Mouse (Mus musculus): ENCODE measurements around the gene Kif3b. TPM values are rescaled to one million over a fixed set of nuclear protein-coding genes. Genes with fewer than 3 reads are reported as not detected.
"Not testable (repeated sequence)": the region's sequence is repeated elsewhere in the genome, so short reads cannot be mapped to it uniquely, and the experiment has no call there.

Kif3b gene
- total RNA-seq, 2 experiments from 2014 or later = 69.2 to 74.3 TPM

GRCm38 (mm10) chr2:153338361-153339350 lies 47.4 kb downstream of the Kif3b start:
- intact Hi-C loops (cut with DNase I) = no loop called here

GRCm38 (mm10) chr2:153342166-153342565 lies 51.0 kb downstream of the Kif3b start:
- DNase-seq (ENCODE audit: low spot score in 2 of 2) = no peak
- intact Hi-C loops (cut with DNase I) = no loop called here

More at GRCm38 (mm10) chr2:153338361-153339350, 47.4 kb downstream of the Kif3b start:
- DNase-seq (ENCODE audit: low spot score in 2 of 2) = no peak

DNA sequence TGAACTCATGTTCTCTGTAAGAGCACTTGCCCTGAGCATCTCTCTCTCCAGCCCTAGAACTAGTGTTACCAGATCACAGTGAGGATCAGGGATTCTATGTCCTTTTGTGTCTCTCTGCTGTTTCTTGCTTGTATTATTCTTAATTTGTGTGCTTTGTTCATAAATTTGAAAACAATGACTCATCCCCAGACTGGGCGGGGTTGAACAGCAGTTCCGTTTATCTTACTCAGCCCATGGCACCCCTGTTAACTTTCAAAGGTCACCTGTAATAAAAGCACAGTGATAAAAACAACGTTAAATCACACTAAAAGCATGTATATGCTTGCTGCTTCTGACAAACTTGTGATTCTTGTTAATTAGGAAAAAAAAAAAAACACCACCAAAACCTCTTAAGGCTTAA lies 51.4 kb downstream of the Kif3b start:
- no peak for DNase-seq (ENCODE audit: low spot score in 2 of 2)
- intact Hi-C loops (cut with DNase I) = no loop called here

DNA sequence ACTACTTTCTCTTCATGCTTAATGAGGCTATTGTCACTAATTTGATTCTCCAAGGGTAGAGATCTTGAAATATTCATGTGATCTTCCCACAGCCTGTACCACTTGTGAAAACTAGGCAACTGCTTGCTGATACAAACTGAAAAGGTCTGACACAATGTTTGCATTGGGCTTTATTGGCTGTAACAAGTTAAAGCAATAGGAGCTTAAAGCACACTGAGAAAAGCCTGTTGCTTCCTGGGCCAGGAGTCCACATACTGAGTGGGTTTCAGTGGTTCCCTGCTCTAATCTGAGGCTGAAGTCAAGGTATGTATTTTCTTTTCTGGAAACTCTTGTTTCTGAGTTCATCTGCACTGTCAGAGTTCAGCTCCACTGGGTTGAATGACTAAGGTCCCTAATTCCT lies 52.0 kb downstream of the Kif3b start:
- intact Hi-C loops (cut with DNase I) = no loop called here
- DNase-seq (ENCODE audit: low spot score in 2 of 2) = no peak

- DNase-seq (ENCODE audit: low spot score in 2 of 2) = peak in 1 of 2 experiments; percentile 25
- intact Hi-C loops (cut with DNase I) = no loop called here
These were observed 53.8 kb downstream of the Kif3b start for GRCm38 (mm10) chr2:153345071-153345453.

DNA sequence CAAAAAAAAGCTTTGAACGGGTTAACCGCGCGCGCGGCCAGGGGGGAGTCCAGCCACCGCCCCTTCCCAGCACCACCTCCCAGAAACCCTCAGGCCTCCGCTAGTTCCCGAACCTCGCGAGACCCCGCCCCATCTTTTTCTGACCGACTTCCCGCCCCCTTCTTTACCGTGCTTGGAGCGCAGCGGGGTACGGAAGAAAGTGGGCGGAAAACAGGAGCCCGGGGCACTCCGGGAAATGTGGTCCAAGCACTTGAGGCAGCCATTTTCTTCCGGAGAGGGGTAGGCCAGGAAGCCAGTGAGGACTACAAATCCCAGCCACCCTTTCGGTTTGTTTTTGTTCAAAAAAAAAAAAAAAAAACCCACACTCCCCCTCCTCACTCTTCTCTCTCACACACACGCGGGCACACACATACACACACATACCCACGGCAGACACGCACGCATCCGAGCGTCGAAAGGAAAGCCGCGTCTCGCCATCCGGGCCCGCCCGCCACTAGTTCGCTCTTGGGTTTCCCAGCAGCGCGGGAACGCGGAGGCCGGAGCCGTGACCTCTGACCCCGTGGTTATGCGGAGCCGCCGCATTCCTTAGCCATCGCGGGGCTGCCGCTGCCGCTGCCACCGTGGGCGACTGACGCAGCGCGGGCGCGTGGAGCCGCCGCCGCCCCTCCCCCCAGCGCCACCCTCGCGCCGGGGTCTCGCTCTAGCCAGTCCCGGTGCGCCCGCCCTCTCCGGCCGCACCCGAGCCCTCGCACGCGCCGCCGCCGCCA lies 54.4 kb downstream of the Kif3b start, which contains the start of gene Asxl1:
TSS of gene Asxl1 (plus strand) at position 376 of the 767 bp plus-strand sequence.
- DNase-seq (ENCODE audit: low spot score in 2 of 2) = peak; percentile 96 to 98
- intact Hi-C loops (cut with DNase I) = no loop called here

DNA sequence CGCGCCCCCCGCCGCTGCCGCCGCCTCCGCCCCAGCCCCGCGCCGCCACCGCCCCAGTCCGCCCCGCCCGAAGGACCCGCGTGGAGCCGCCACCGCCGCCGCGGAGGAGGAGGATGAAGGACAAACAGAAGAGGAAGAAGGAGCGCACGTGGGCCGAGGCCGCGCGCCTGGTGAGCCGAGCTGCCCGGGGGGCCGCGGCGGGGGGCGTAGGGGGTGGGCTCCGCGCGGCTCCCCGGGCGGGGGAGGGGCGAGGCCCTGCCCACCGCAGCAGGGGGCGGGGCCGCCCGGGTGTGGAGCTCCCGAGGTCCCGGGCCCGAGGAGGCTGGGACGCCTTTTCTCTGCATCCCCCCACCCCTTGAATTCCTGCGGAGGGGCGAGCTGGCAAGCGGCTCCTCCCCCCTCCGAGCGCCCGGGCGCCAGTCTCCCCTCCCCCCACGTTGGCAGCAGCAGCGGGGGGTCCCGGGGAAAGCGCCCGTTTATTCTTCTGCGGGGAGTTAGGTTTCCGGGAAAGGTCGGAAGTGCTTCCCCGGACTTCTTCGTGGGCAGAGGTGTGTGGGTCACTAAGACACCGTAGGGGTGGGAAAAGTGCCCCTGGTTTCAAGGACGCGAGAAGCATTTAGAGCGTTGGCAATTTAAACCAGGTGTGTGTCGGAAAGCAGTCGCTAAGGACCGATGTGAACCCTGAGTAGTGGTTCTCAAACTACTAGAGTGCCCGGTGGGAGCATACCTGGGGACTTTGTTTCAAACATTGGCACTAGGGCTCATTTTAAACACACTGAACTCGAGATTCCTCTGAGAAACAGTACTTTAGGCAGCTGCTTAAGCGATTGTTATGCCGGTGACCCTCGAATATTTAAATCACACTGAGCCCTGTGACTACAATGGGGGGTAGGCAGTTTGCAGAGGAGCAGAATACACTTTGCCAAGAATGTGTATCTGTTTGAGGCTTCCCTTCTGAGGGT lies 55.3 kb downstream of the Kif3b start:
- peak; percentile 31 to 50 for DNase-seq (ENCODE audit: low spot score in 2 of 2)
- intact Hi-C loops (cut with DNase I) = no loop called here

GRCm38 (mm10) chr2:153347183-153347781 lies 56.1 kb downstream of the Kif3b start:
- intact Hi-C loops (cut with DNase I) = no loop called here
- DNase-seq (ENCODE audit: low spot score in 2 of 2) = no peak

DNA sequence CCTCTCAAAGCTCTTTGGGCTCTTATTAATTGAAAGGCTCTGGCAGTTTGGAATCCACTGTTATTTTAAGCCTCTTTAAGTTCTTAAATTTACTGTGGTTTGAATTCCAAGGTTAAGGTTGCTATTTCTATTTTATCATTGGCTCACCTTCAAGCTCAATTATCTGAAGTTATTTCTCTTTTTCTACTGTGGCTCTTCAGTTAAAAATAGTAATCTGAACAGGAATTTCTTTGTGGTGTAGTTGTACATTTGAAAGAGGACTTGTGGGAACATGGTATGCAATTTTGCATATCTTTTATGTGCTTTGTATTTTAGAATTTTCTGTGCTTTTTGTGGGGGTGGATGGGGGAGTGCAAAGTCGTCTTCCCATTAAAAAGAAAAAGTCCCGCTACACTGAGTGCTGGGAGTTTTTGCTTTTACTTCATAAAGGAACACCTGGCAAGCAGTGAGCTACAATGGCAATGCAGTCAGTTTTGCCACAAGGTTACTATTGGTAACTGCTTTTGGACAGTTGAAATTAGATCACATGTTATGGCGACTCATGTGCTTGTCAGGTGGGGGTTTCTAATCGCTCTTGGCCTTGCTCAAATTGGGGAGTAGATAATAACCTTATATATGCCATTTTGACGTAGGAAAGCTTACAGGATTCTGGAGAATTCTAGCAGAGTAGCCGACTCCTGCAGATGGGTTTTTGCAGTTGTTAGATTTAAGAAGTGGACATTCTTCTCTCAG lies 57.1 kb downstream of the Kif3b start:
- intact Hi-C loops (cut with DNase I) = no loop called here
- no peak for DNase-seq (ENCODE audit: low spot score in 2 of 2)

DNA sequence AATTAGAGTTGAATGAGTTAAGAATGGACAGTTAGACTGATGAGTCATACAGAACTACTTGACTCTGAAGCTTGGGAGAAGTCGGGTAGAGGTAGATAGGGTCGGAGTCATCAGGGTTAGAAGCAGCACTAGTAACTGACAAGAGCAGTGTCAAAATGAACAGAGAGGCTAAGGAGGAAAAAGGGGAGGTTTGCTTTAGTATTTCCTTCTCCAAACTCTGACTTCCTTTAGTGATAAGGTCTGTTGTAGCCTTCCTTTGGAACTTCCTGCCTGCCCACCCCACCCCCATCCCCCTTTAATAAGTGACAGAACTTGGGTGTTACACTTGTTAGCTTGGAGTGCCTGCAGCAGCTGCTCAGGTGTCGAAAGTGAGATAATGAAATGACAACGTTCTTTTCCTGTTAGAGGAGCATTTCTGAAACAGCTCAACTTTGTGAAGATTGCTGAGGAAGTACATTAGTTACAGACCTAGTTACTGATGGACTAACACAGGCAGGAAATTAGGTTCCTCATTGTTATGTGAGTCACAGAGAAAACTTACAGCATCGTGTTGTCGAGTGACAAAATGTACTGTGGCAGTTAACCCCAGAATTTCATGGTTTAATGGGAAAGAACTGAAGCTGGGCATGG lies 59.5 kb downstream of the Kif3b start:
- DNase-seq (ENCODE audit: low spot score in 2 of 2) = no peak

GRCm38 (mm10) chr2:153354648-153355047 lies 63.4 kb downstream of the Kif3b start:
- DNase-seq (ENCODE audit: low spot score in 2 of 2) = no peak
- intact Hi-C loops (cut with DNase I) = no loop called here

More for the DNA sequence above, 59.5 kb downstream of the Kif3b start:
- intact Hi-C loops (cut with DNase I) = no loop called here

DNA sequence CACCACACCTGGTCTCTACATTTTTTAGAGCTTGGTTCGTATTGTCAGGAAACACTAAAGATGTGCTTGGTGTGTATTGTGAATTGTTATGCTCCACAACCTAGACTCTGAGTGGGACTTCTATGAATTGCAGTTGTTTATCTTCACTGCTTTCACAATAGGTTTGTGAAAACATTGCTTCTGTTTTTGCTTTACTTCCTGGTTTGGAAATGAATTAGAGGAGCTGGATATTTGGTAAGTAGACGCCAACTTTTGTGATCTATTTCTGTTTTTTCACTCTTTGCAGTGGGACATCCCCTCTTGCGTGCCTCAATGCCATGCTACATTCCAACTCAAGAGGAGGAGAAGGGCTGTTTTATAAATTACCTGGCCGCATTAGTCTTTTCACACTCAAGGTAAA lies 65.6 kb downstream of the Kif3b start:
- intact Hi-C loops (cut with DNase I) = no loop called here
- no peak for DNase-seq (ENCODE audit: low spot score in 2 of 2)

GRCm38 (mm10) chr2:153361101-153361710 lies 70.0 kb downstream of the Kif3b start:
- no peak for DNase-seq (ENCODE audit: low spot score in 2 of 2)
- intact Hi-C loops (cut with DNase I) = no loop called here

DNA sequence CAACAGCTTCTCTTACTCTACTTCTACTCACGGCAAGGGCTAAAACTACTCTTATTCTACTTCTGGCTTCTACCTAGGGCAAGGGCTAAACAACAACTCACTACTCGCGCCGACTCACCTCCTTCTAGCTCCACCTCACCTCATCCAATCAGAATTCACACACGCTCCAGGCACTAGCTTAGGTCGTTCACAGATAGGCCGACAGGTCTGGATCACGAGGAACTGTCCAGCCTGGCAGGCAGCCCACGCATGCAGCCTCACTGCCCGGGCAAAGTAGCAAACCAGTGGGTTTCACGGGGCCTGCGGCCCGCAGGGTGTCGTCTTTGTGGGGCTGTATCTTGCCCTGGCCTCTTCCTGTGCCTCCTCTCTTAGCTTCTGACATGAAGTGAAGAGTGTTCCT lies 73.3 kb downstream of the Kif3b start:
- intact Hi-C loops (cut with DNase I) = not testable (repeated sequence)

DNA sequence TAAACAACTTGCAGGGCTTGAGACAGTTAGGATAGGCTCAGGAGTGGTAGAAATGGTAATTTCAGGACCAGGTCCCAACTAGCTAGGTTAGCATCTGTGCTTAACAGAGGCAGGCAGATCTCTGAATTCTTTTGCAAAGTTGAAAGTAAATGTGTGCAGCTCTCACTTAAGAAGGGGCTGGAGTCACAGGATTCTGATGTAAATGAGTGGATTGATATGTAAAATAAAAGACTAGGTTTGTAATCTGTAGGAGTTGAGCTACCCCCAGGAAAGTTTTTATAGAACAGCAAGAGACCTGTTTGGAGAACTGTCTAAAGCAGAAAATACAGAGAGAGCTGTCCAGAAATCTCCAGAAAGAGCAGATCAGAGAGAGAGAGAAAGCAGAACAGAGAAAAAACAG lies 79.7 kb downstream of the Kif3b start:
- no peak for DNase-seq (ENCODE audit: low spot score in 2 of 2)
- intact Hi-C loops (cut with DNase I) = no loop called here

More for the DNA sequence above, 73.3 kb downstream of the Kif3b start:
- not testable (repeated sequence) for DNase-seq (ENCODE audit: low spot score in 2 of 2)

DNA sequence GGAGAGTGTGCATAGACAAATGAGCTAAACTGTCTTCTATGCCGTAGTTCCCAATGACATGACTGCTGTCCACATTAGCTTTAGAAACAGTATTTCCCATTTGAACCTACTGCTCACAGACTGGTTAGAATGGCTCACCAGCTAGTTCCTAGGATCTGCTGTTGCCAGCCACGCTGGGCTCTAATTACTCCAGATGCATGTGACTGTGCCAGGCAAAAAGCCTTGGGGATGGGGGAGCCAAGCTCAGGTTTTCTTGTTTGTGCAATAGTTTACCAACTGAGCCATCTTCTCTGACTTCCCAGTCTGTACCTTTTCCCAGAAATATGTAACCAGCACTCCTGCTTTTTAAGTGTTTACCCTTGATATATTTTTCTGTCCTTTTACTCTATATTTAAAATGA lies 84.2 kb downstream of the Kif3b start:
- intact Hi-C loops (cut with DNase I) = no loop called here

DNA sequence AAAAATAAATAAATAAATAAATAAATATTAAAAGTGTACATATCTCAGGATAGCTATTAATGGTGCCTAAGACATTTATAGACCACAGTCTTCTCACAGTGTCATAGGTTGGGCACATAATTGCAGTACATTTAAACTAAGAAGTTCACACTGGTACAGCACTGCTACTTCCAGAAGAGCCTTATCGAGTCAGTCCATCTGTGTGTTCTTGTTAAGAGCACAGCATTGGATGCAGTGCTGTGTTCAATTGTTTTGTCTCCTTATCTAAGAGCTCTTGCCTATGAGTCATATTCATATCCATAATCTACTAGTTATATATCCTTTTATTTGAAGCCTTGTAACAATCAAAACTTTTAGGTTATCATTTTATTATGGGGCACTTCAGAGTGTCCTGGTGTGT lies 89.3 kb downstream of the Kif3b start:
- intact Hi-C loops (cut with DNase I) = no loop called here
- DNase-seq (ENCODE audit: low spot score in 2 of 2) = no peak

More for the DNA sequence above, 84.2 kb downstream of the Kif3b start:
- DNase-seq (ENCODE audit: low spot score in 2 of 2) = no peak

All from left cerebral cortex, postnatal 14 days (tissue).